Comparison of ENCODE assay signal across 8 mouse cellular contexts in the genomic region with DNA sequence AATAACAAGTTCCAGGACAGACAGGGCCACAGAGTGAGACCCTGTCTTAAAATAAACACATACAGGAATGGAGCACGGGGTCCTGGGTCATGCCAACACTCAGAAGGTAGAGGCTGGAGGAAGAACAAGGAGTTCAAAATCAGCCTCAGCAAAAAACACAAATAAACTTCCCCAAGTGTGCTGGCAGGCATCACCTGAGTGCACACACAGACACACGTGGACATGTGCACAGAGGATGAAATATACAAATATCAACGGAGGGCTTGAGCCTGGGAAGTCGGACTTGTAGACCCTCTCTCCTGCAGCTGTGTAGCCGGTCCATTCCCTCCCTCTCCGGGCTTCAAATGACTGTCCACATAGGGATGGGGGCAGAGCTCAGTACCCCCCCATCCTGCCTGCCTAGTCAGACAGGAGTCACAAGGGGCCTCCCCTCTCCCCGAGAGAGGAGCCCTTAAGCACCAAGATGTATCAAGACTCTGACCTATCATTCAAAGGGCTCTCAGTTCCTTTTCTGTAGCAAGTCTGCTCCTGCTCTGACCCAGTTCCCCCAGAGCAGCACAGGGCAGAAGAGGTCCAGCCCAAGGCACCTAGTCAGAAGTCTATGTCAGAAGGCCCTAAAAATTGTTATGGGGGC. TPM values are rescaled to one million over a fixed set of nuclear protein-coding genes. Genes with fewer than 3 reads are reported as not detected.
A peak's percentile ranks its signal among the peaks of the same experiment; 100 is the strongest.
DNase-seq lines count a peak whose midpoint lies in the region; ATAC-seq and TF ChIP-seq lines count a peak whose summit lies in the region.

No protein-coding gene starts in this region.

- H3K36me3 ChIP-seq in limb, embryonic 12.5 days, result peaks cover 8% of the 10 kb centered on the region; the same call in 1 of the 2 replicates
- peaks cover 3% of the 10 kb centered on the region; the same call in 1 of the 2 replicates for H3K36me3 ChIP-seq in stomach, embryonic 14.5 days (ENCODE audit: control insufficient read depth, insufficient read depth, low read length)

- H3K4me1 ChIP-seq in cerebellum, adult 2 months (ENCODE audit: control insufficient read depth, insufficient read depth, low read length), result peaks cover 27% of the 10 kb centered on the region; the same call in 1 of the 2 replicates
- H3K4me1 ChIP-seq in limb, embryonic 12.5 days (replicated peaks), result peaks cover 74% of the 10 kb centered on the region
- H3K4me1 ChIP-seq in stomach, embryonic 14.5 days (ENCODE audit: control insufficient read depth, insufficient read depth, low read length), result peaks cover 63% of the 10 kb centered on the region

- peak overlapping the region; percentile 66 for H3K27ac ChIP-seq in cerebellum, adult 2 months (ENCODE audit: insufficient read depth, low read length)
- peak overlapping the region; percentile 99 for H3K27ac ChIP-seq in limb, embryonic 12.5 days
- H3K27ac ChIP-seq in stomach, embryonic 14.5 days (ENCODE audit: low read length), result peak overlapping the region; percentile 92

- peak in 1 of 2 experiments; percentile 31 for DNase-seq in cerebellum, adult 2 months
- no peak for DNase-seq in cerebellum, adult 11 months
- peak; percentile 57 to 60 for DNase-seq in spleen, postnatal 36 days (ENCODE audit: low spot score in 2 of 2)
- no peak for DNase-seq in spleen, adult 12 weeks (ENCODE audit: low spot score)
- no peak for DNase-seq in cerebellum, postnatal 25 days
- no peak for DNase-seq in ovary, postnatal 14 days (ENCODE audit: low spot score)

- WGBS in cerebellum, adult 2 months, result 5% methylated on average over 7 of the region's 7 CpGs
- 29% methylated on average over 7 of the region's 7 CpGs for WGBS in limb, embryonic 12.5 days
- WGBS in stomach, embryonic 14.5 days, result 14% methylated on average over 7 of the region's 7 CpGs

- TF ChIP-seq CTCF in cerebellum, adult 2 months (IDR thresholded peaks at IDR 0.05; ENCODE audit: borderline replicate concordance, insufficient read depth, low read depth, low read length), result no peak

- H3K4me2 ChIP-seq in limb, embryonic 12.5 days, result peak overlapping the region; percentile 98
- H3K4me2 ChIP-seq in stomach, embryonic 14.5 days (replicated peaks; ENCODE audit: low read depth, low read length), result peak overlapping the region; percentile 82

- H3K9me3 ChIP-seq in limb, embryonic 12.5 days, result no peaks in the 10 kb centered on the region
- H3K9me3 ChIP-seq in stomach, embryonic 14.5 days (ENCODE audit: control insufficient read depth, low read depth, low read length), result no peaks in the 10 kb centered on the region

- H3K27me3 ChIP-seq in cerebellum, adult 2 months (ENCODE audit: control insufficient read depth, insufficient read depth, low read length), result no peaks in the 10 kb centered on the region
- no peaks in the 10 kb centered on the region for H3K27me3 ChIP-seq in limb, embryonic 12.5 days
- no peaks in the 10 kb centered on the region for H3K27me3 ChIP-seq in stomach, embryonic 14.5 days (ENCODE audit: control insufficient read depth, insufficient read depth, low read length)

- no peak for ATAC-seq in limb, embryonic 12.5 days (ENCODE audit: insufficient number of reproducible peaks, insufficient read depth, low FRiP score, low TSS enrichment, low read depth)
- no peak for ATAC-seq in stomach, embryonic 14.5 days (ENCODE audit: insufficient number of reproducible peaks, insufficient read depth, low FRiP score, low read depth)

- TF ChIP-seq POLR2A in cerebellum, adult 2 months (IDR thresholded peaks at IDR 0.05; ENCODE audit: borderline replicate concordance, insufficient read depth, low read length), result no peak

- H3K9ac ChIP-seq in limb, embryonic 12.5 days (replicated peaks), result peak overlapping the region; percentile 65
- H3K9ac ChIP-seq in stomach, embryonic 14.5 days (replicated peaks; ENCODE audit: low read depth, low read length), result peak overlapping the region; percentile 26; the same call in 1 of the 2 replicates

- peak overlapping the region; percentile 43 for H3K4me3 ChIP-seq in cerebellum, adult 2 months (replicated peaks; ENCODE audit: insufficient read depth, low read depth, low read length)
- H3K4me3 ChIP-seq in limb, embryonic 12.5 days (replicated peaks), result peak overlapping the region; percentile 95
- H3K4me3 ChIP-seq in stomach, embryonic 14.5 days (ENCODE audit: low read depth, low read length), result peak overlapping the region; percentile 27

RNA-seq across cellular contexts. Expression of a gene that starts 3.3 kb away (rescaled TPM):
- polyA plus RNA-seq in cerebellum, adult 2 months (2012; rRNA removed), result 16.9 and 18.1 TPM in 2 replicates
- 32.7 and 39.1 TPM in 2 replicates for polyA plus RNA-seq in limb, embryonic 12.5 days (2016; fragmentation: Nextera tagmentation; extraction: Ambion mirVana)
- 45.9 and 49.4 TPM in 2 replicates for polyA plus RNA-seq in stomach, embryonic 14.5 days (2014; fragmentation: Nextera tagmentation; extraction: Ambion mirVana)

RNA-seq across cellular contexts. Expression of a gene that starts 3.6 kb away (rescaled TPM):
- polyA plus RNA-seq in cerebellum, adult 2 months (2012; rRNA removed), result 159 and 169 TPM in 2 replicates
- 135 and 145 TPM in 2 replicates for polyA plus RNA-seq in limb, embryonic 12.5 days (2016; fragmentation: Nextera tagmentation; extraction: Ambion mirVana)
- polyA plus RNA-seq in stomach, embryonic 14.5 days (2014; fragmentation: Nextera tagmentation; extraction: Ambion mirVana), result 75.9 and 78.9 TPM in 2 replicates

RNA-seq across cellular contexts. Expression of a gene that starts 34.2 kb away (rescaled TPM):
- 38.8 and 38.9 TPM in 2 replicates for polyA plus RNA-seq in cerebellum, adult 2 months (2012; rRNA removed)
- polyA plus RNA-seq in limb, embryonic 12.5 days (2016; fragmentation: Nextera tagmentation; extraction: Ambion mirVana), result 107 TPM in 2 replicates
- 79.7 and 92.8 TPM in 2 replicates for polyA plus RNA-seq in stomach, embryonic 14.5 days (2014; fragmentation: Nextera tagmentation; extraction: Ambion mirVana)

RNA-seq across cellular contexts. Expression of a gene that starts 38.1 kb away (rescaled TPM):
- polyA plus RNA-seq in cerebellum, adult 2 months (2012; rRNA removed), result 7.2 and 8.4 TPM in 2 replicates
- polyA plus RNA-seq in limb, embryonic 12.5 days (2016; fragmentation: Nextera tagmentation; extraction: Ambion mirVana), result 6.4 and 7.2 TPM in 2 replicates
- polyA plus RNA-seq in stomach, embryonic 14.5 days (2014; fragmentation: Nextera tagmentation; extraction: Ambion mirVana), result 4.1 and 4.2 TPM in 2 replicates

RNA-seq across cellular contexts. Expression of a gene that starts 43.1 kb away (rescaled TPM):
- polyA plus RNA-seq in cerebellum, adult 2 months (2012; rRNA removed), result 17.7 and 18.2 TPM in 2 replicates
- 19.8 and 19.9 TPM in 2 replicates for polyA plus RNA-seq in limb, embryonic 12.5 days (2016; fragmentation: Nextera tagmentation; extraction: Ambion mirVana)
- 18.5 and 21.0 TPM in 2 replicates for polyA plus RNA-seq in stomach, embryonic 14.5 days (2014; fragmentation: Nextera tagmentation; extraction: Ambion mirVana)

Comparison
In these comparisons a context has a peak if more than half of its experiments do, and no peak if none do; other contexts are left out.
1. DNase-seq: peak in spleen, postnatal 36 days (2 of 2); none in cerebellum, adult 11 months (single experiment), spleen, adult 12 weeks (single experiment), cerebellum, postnatal 25 days (0 of 2) and ovary, postnatal 14 days (single experiment).
2. H3K4me3 ChIP-seq: peak in every context shown above with its lines; median percentile 95 in limb, embryonic 12.5 days; 43 in cerebellum, adult 2 months; 27 in stomach, embryonic 14.5 days.
3. Peak in every context shown above with its lines, with median percentiles within 50 percentile points of each other: H3K27ac ChIP-seq.